Mouse (Mus musculus): ENCODE results near the gene Gm11437. TPM values are rescaled to one million over a fixed set of nuclear protein-coding genes. Genes with fewer than 3 reads are reported as not detected.

The Gm11437 gene
- polyA plus RNA-seq, 1 experiment from 2014 or later, result not detected

- Histone ChIP-seq H3K4me1 (0 out of 2 replicates have a peak, but pooled peaks cover 2% of the 10 kb centered on the region), H3K27me3 (replicated peaks) (no peaks in the 10 kb centered on the region), H3K4me3 (replicated peaks) (no peak overlapping the region), H3K9ac (no peak overlapping the region), H3K36me3 (peaks cover 30% of the 10 kb centered on the region), H3K27ac (no peak overlapping the region), H3K4me2 (no peak overlapping the region), H3K9me3 (no peaks in the 10 kb centered on the region)
- no peak for ATAC-seq (ENCODE audit: insufficient read depth, low FRiP score, low read depth)
Measured at GRCm38 (mm10) chr11:84101182-84101581, 66.1 kb downstream of the Gm11437 start.

Other genes with a start within 250 kb of the Gm11437 start
- gene Ddx52, start 225.4 kb downstream of the Gm11437 start, polyA plus RNA-seq (2015; fragmentation: Nextera tagmentation; extraction: Ambion mirVana), result 30.4 and 31.0 TPM in 2 replicates
- 11.0 and 12.3 TPM in 2 replicates for gene Synrg, start 203.0 kb downstream of the Gm11437 start, polyA plus RNA-seq (2015; fragmentation: Nextera tagmentation; extraction: Ambion mirVana)
- gene Dusp14, start 98.2 kb downstream of the Gm11437 start, polyA plus RNA-seq (2015; fragmentation: Nextera tagmentation; extraction: Ambion mirVana), result 13.5 and 19.5 TPM in 2 replicates
- gene Tada2a, start 37.9 kb downstream of the Gm11437 start, polyA plus RNA-seq (2015; fragmentation: Nextera tagmentation; extraction: Ambion mirVana), result 25.8 and 27.5 TPM in 2 replicates
- gene Acaca, start 37.8 kb downstream of the Gm11437 start, polyA plus RNA-seq (2015; fragmentation: Nextera tagmentation; extraction: Ambion mirVana), result 12.9 and 14.2 TPM in 2 replicates